Mouse (Mus musculus): ENCODE results near the gene Limd1. TPM values are rescaled to one million over a fixed set of nuclear protein-coding genes. Genes with fewer than 3 reads are reported as not detected.

Gene Limd1
- total and polyA plus RNA-seq, 3 experiments = 32.6 to 37.5 TPM; not detected in 1

DNA sequence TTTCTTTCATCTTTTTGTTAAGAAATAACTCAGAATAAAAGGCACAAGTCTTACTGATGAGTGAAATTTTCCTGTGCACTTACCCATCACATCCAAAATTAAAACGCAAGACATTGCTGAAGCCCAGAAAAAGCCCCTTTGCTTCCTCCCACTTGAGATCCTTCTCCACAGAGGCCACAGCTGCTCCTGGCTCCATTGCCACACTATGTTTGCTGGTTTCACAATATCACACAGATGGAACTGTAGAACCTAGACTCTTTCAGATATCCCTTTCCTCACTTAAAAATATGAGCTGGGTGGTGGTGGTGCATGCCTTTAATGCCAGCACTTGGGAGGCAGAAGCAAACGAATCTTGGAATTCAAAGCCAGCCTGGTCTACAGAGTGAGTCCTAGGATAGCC, 34.0 kb downstream of the Limd1 start:
- Histone ChIP-seq H3K4me1 (ENCODE audit: control insufficient read depth in 1 of 2, insufficient read depth in 2 of 2, low read length in 2 of 2) (no peaks in the 10 kb centered on the region), H3K9me3 (replicated peaks; ENCODE audit: insufficient read depth, low read length) (no peaks in the 10 kb centered on the region), H3K4me3 (ENCODE audit: control insufficient read depth in 1 of 2, insufficient read depth in 1 of 2, low read depth in 2 of 2, low read length in 2 of 2) (no peak overlapping the region), H3K36me3 (ENCODE audit: control insufficient read depth in 1 of 2, insufficient read depth in 2 of 2, low read length in 2 of 2) (peaks cover 0 to 10% of the 10 kb centered on the region in 2 experiments; a peak in 2 of 4 replicates), H3K79me2 (ENCODE audit: control insufficient read depth, insufficient read depth, low read length, poor library complexity) (no peaks in the 10 kb centered on the region), H3K27me3 (ENCODE audit: control insufficient read depth in 1 of 2, insufficient read depth in 2 of 2, low read length in 2 of 2) (no peaks in the 10 kb centered on the region), H3K9ac (ENCODE audit: control insufficient read depth, low read depth, low read length, poor library complexity, severe bottlenecking) (no peak overlapping the region), H3K27ac (ENCODE audit: control insufficient read depth, low read depth, low read length) (no peak overlapping the region)
- no peak for DNase-seq (ENCODE audit: low read depth, low spot score)
- TF ChIP-seq CHD2 (IDR thresholded peaks at IDR 0.05; ENCODE audit: low read length) = no peak
- TF ChIP-seq MYC (IDR thresholded peaks at IDR 0.05; ENCODE audit: low read depth, low read length) = no peak
- TF ChIP-seq ELF1 (IDR thresholded peaks at IDR 0.05; ENCODE audit: low read depth, low read length) = no peak
- TF ChIP-seq UBTF (IDR thresholded peaks at IDR 0.05; ENCODE audit: borderline replicate concordance, insufficient read depth, low read depth, low read length) = no peak
- no peak for TF ChIP-seq GATA1 (IDR thresholded peaks at IDR 0.05; ENCODE audit: low read depth, low read length)
- no peak for TF ChIP-seq NELFE (IDR thresholded peaks at IDR 0.05; ENCODE audit: low read depth, low read length)
- no peak for TF ChIP-seq MXI1 (IDR thresholded peaks at IDR 0.05; ENCODE audit: low read depth, low read length)
- TF ChIP-seq BHLHE40 (IDR thresholded peaks at IDR 0.05; ENCODE audit: borderline replicate concordance, low read depth, low read length) = no peak
- no peak for TF ChIP-seq TBP (IDR thresholded peaks at IDR 0.05; ENCODE audit: low read depth, low read length)

DNA sequence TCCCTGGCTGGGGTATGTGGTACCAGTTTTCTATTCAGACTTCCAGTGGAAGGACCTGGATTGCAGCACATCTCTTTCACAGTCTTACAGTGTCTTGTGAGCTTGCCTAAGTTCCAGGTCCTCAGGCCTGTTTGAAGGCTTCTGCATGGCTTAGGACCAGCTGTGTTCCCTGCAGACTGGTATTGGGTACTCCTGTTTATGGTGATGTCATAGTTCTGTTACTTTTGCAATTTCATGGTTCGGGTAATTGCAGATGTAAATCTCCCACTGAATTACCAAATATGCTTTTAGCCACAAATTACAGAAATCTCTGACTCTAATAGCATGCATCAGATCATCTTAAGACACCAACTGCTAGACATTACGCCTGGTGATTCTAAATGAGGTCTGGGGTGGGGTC, 36.6 kb downstream of the Limd1 start:
- no peak for TF ChIP-seq ZMIZ1 (IDR thresholded peaks at IDR 0.05; ENCODE audit: low read depth, low read length)
- no peak for TF ChIP-seq NRF1 (IDR thresholded peaks at IDR 0.05; ENCODE audit: insufficient read depth, low read depth, low read length, poor library complexity, severe bottlenecking)
- no peak for TF ChIP-seq EP300 (IDR thresholded peaks at IDR 0.05; ENCODE audit: low read depth in 1 of 2, low read length in 2 of 2)
- TF ChIP-seq MAFK (IDR thresholded peaks at IDR 0.05; ENCODE audit: borderline replicate concordance, low read depth, low read length) = no peak
- no peak for TF ChIP-seq USF1 (IDR thresholded peaks at IDR 0.05; ENCODE audit: low read depth, low read length)
- TF ChIP-seq BHLHE40 (IDR thresholded peaks at IDR 0.05; ENCODE audit: borderline replicate concordance, low read depth, low read length) = no peak
- no peak for TF ChIP-seq HCFC1 (IDR thresholded peaks at IDR 0.05; ENCODE audit: low read depth, low read length)
- TF ChIP-seq MAZ (IDR thresholded peaks at IDR 0.05; ENCODE audit: low read depth, low read length) = no peak
- no peak for TF ChIP-seq RAD21 (IDR thresholded peaks at IDR 0.05; ENCODE audit: low read depth, low read length)
- no peak for TF ChIP-seq POLR2AphosphoS2 (IDR thresholded peaks at IDR 0.05; ENCODE audit: low read length)
- TF ChIP-seq E2F4 (IDR thresholded peaks at IDR 0.05; ENCODE audit: borderline replicate concordance, low read depth, low read length) = no peak
- TF ChIP-seq NELFE (IDR thresholded peaks at IDR 0.05; ENCODE audit: low read depth, low read length) = no peak
- no peak for TF ChIP-seq SMC3 (IDR thresholded peaks at IDR 0.05; ENCODE audit: low read depth, low read length)
- TF ChIP-seq CHD1 (IDR thresholded peaks at IDR 0.05; ENCODE audit: low read depth, low read length) = no peak
- no peak for TF ChIP-seq JUND (IDR thresholded peaks at IDR 0.05; ENCODE audit: low read depth, low read length)
- no peak for TF ChIP-seq GATA1 (IDR thresholded peaks at IDR 0.05; ENCODE audit: low read depth, low read length)
- TF ChIP-seq TAL1 (IDR thresholded peaks at IDR 0.05; ENCODE audit: low read length) = no peak
- TF ChIP-seq ELF1 (IDR thresholded peaks at IDR 0.05; ENCODE audit: low read depth, low read length) = no peak
- TF ChIP-seq ZC3H11A (IDR thresholded peaks at IDR 0.05; ENCODE audit: low read depth, low read length) = no peak
- no peak for TF ChIP-seq CTCF (IDR thresholded peaks at IDR 0.05 in 2 of 3, conservative IDR thresholded peaks at IDR 0.05 in 1 of 3; ENCODE audit: control insufficient read depth in 1 of 3, insufficient read depth in 1 of 3, low read depth in 2 of 3, low read length in 3 of 3, poor library complexity in 1 of 3, severe bottlenecking in 1 of 3)
- Histone ChIP-seq H3K4me1 (ENCODE audit: control insufficient read depth in 1 of 2, insufficient read depth in 2 of 2, low read length in 2 of 2) (no peaks in the 10 kb centered on the region), H3K4me3 (ENCODE audit: control insufficient read depth in 1 of 2, insufficient read depth in 1 of 2, low read depth in 2 of 2, low read length in 2 of 2) (no peak overlapping the region), H3K27ac (ENCODE audit: control insufficient read depth, low read depth, low read length) (no peak overlapping the region), H3K79me2 (ENCODE audit: control insufficient read depth, insufficient read depth, low read length, poor library complexity) (no peaks in the 10 kb centered on the region), H3K27me3 (ENCODE audit: control insufficient read depth in 1 of 2, insufficient read depth in 2 of 2, low read length in 2 of 2) (no peaks in the 10 kb centered on the region), H3K36me3 (ENCODE audit: control insufficient read depth in 1 of 2, insufficient read depth in 2 of 2, low read length in 2 of 2) (peaks cover 0 to 10% of the 10 kb centered on the region in 2 experiments; a peak in 2 of 4 replicates), H3K9me3 (replicated peaks; ENCODE audit: insufficient read depth, low read length) (no peaks in the 10 kb centered on the region), H3K9ac (ENCODE audit: control insufficient read depth, low read depth, low read length, poor library complexity, severe bottlenecking) (no peak overlapping the region)
- no peak for DNase-seq (ENCODE audit: low read depth, low spot score)
